Mouse (Mus musculus) intestine, postnatal 0 days (tissue): Measurements from ENCODE around the gene Acsl5. TPM values are rescaled to one million over a fixed set of nuclear protein-coding genes. Genes with fewer than 3 reads are reported as not detected.

Experiments
- ATAC-seq: fragments of 200-750 bp; cut with Nextera tagmentation; 2 replicates; pipeline ENCODE4 v1.8.0; 2017; ENCODE audit warnings: mild to moderate bottlenecking, moderate TSS enrichment, moderate library complexity
- H3K27ac ChIP-seq: fragments of 300-500 bp; sonication (generic); 2 replicates; pipeline ENCODE4 v1.5.1; 2014; ENCODE audit warnings: mild to moderate bottlenecking, low read depth, low read length, moderate library complexity
- H3K27me3 ChIP-seq: fragments of 300-500 bp; sonication (generic); replicated peaks from 2 replicates; pipeline ENCODE4 v1.6.1; 2014; ENCODE audit warnings: low read length, mixed read lengths; ENCODE audit not compliant: control insufficient read depth, insufficient read depth
- H3K36me3 ChIP-seq: fragments of 300-500 bp; sonication (generic); 2 replicates; pipeline ENCODE4 v1.6.1; 2014; ENCODE audit warnings: mild to moderate bottlenecking, moderate library complexity; ENCODE audit not compliant: control insufficient read depth, insufficient read depth
- H3K4me1 ChIP-seq: fragments of 300-500 bp; sonication (generic); replicated peaks from 2 replicates; pipeline ENCODE4 v1.6.1; 2014; ENCODE audit warnings: antibody characterized with exemption, low read length, mixed read lengths; ENCODE audit not compliant: control insufficient read depth, insufficient read depth
- H3K4me2 ChIP-seq: fragments of 300-500 bp; sonication (generic); replicated peaks from 2 replicates; pipeline ENCODE4 v1.6.1; 2014; ENCODE audit warnings: low read depth, mild to moderate bottlenecking, moderate library complexity
- H3K4me3 ChIP-seq: fragments of 300-500 bp; sonication (generic); 2 replicates; pipeline ENCODE4 v1.5.1; 2014; ENCODE audit warnings: low read depth, low read length
- H3K9ac ChIP-seq: fragments of 300-500 bp; sonication (generic); 2 replicates; pipeline ENCODE4 v1.6.1; 2014; ENCODE audit warnings: mild to moderate bottlenecking, low read depth, low read length
- H3K9me3 ChIP-seq: fragments of 300-500 bp; sonication (generic); 2 replicates; pipeline ENCODE4 v1.6.1; 2016; ENCODE audit warnings: mixed run types; ENCODE audit not compliant: control insufficient read depth
- CTCF ChIP-seq: sonication (generic); IDR thresholded peaks from 2 replicates; pipeline ENCODE4 v1.5.1; 2016; ENCODE audit warnings: low read depth, mild to moderate bottlenecking, control low read depth, antibody characterized with exemption, moderate library complexity
- WGBS: fragments of 180-500 bp; shearing (Covaris S2); extraction: QIAGEN DNeasy Blood & Tissue Kit; methylation state at CpG from one replicate; pipeline ENCODE4 v1.1.7; 2014; 5-methylcytosine and 5-hydroxymethylcytosine counted together
- polyA plus RNA-seq: library from polyadenylated mRNA; unstranded; fragments of >200 nt; fragmentation: Nextera tagmentation; extraction: Ambion mirVana; gene quantifications from 2 replicates; pipeline ENCODE4 v1.2.1, GENCODE M21; 2015

The Acsl5 gene
- polyA plus RNA-seq, 1 experiment from 2014 or later, result 1,862 TPM

- Histone ChIP-seq H3K9ac (peak overlapping the region; percentile 40; the same call in 1 of the 2 replicates), H3K36me3 (peaks cover 13% of the 10 kb centered on the region; the same call in 1 of the 2 replicates), H3K4me1 (no peaks in the 10 kb centered on the region; the same call in 1 of the 2 replicates), H3K4me2 (peak overlapping the region; percentile 30), H3K27me3 (no peaks in the 10 kb centered on the region), H3K4me3 (no peak overlapping the region), H3K9me3 (no peaks in the 10 kb centered on the region), H3K27ac (peak overlapping the region; percentile 79)
- ATAC-seq, result peak; percentile 83
- WGBS, result 41% methylated on average over 5 of the region's 5 CpGs
- TF ChIP-seq CTCF, result no peak
Measured at GRCm38 (mm10) chr19:55257656-55258375, 6.1 kb downstream of the Acsl5 start.

- no peak overlapping the region for H3K4me3 ChIP-seq
- no peak for TF ChIP-seq CTCF
- H3K27me3 ChIP-seq, result no peaks in the 10 kb centered on the region
- 53% methylated on average over 5 of the region's 5 CpGs for WGBS
- peak overlapping the region; percentile 79 for H3K27ac ChIP-seq
- no peaks in the 10 kb centered on the region for H3K9me3 ChIP-seq
- H3K9ac ChIP-seq, result peak overlapping the region; percentile 40; the same call in 1 of the 2 replicates
- ATAC-seq, result no peak
- H3K4me2 ChIP-seq, result peak overlapping the region; percentile 37
- H3K4me1 ChIP-seq, result no peaks in the 10 kb centered on the region; the same call in 1 of the 2 replicates
- H3K36me3 ChIP-seq, result peaks cover 13% of the 10 kb centered on the region; the same call in 1 of the 2 replicates
Measured at GRCm38 (mm10) chr19:55258514-55258913, 6.8 kb downstream of the Acsl5 start.

GRCm38 (mm10) chr19:55260389-55261184, 8.8 kb downstream of the Acsl5 start:
- H3K4me1 ChIP-seq, result no peaks in the 10 kb centered on the region; the same call in 1 of the 2 replicates
- 36% methylated on average over 12 of the region's 12 CpGs for WGBS
- H3K9ac ChIP-seq, result peak overlapping the region; percentile 7; the same call in 1 of the 2 replicates
- no peaks in the 10 kb centered on the region for H3K9me3 ChIP-seq
- TF ChIP-seq CTCF, result no peak
- no peak overlapping the region for H3K27ac ChIP-seq
- H3K4me3 ChIP-seq, result no peak overlapping the region
- H3K4me2 ChIP-seq, result peak overlapping the region; percentile 37
- ATAC-seq, result no peak
- no peaks in the 10 kb centered on the region for H3K27me3 ChIP-seq
- H3K36me3 ChIP-seq, result peaks cover 17% of the 10 kb centered on the region; the same call in 1 of the 2 replicates

- Histone ChIP-seq H3K4me3 (no peak overlapping the region), H3K27ac (no peak overlapping the region), H3K4me1 (peaks cover 7% of the 10 kb centered on the region; the same call in 1 of the 2 replicates), H3K27me3 (no peaks in the 10 kb centered on the region), H3K9ac (no peak overlapping the region), H3K9me3 (no peaks in the 10 kb centered on the region), H3K36me3 (peaks cover 34% of the 10 kb centered on the region), H3K4me2 (no peak overlapping the region)
- WGBS, result 75% methylated on average over 3 of the region's 3 CpGs
- no peak for ATAC-seq
- no peak for TF ChIP-seq CTCF
Measured at GRCm38 (mm10) chr19:55265269-55265668, 13.5 kb downstream of the Acsl5 start.

GRCm38 (mm10) chr19:55266786-55267185, 15.0 kb downstream of the Acsl5 start:
- H3K4me3 ChIP-seq, result no peak overlapping the region
- 65% methylated on average over 3 of the region's 3 CpGs for WGBS
- no peak overlapping the region for H3K4me2 ChIP-seq
- no peak for ATAC-seq
- H3K9me3 ChIP-seq, result no peaks in the 10 kb centered on the region
- H3K36me3 ChIP-seq, result peaks cover 37% of the 10 kb centered on the region
- H3K4me1 ChIP-seq, result peaks cover 7% of the 10 kb centered on the region; the same call in 1 of the 2 replicates
- peak overlapping the region; percentile 46 for H3K27ac ChIP-seq
- no peaks in the 10 kb centered on the region for H3K27me3 ChIP-seq
- TF ChIP-seq CTCF, result no peak
- H3K9ac ChIP-seq, result no peak overlapping the region

- WGBS, result 24% methylated on average over 3 of the region's 3 CpGs
- no peaks in the 10 kb centered on the region for H3K9me3 ChIP-seq
- peak overlapping the region; percentile 10 for H3K27ac ChIP-seq
- peaks cover 7% of the 10 kb centered on the region; the same call in 1 of the 2 replicates for H3K4me1 ChIP-seq
- no peak overlapping the region for H3K9ac ChIP-seq
- no peaks in the 10 kb centered on the region for H3K27me3 ChIP-seq
- peak; percentile 67 for ATAC-seq
- H3K4me2 ChIP-seq, result no peak overlapping the region; the same call in 1 of the 2 replicates
- peaks cover 49% of the 10 kb centered on the region for H3K36me3 ChIP-seq
- TF ChIP-seq CTCF, result no peak
- H3K4me3 ChIP-seq, result no peak overlapping the region
Measured at GRCm38 (mm10) chr19:55268150-55268549, 16.4 kb downstream of the Acsl5 start.
